Comparison of ENCODE assay signal across 8 mouse cellular contexts in genomic region chr10:71237516-71238239, GRCm38 (mm10). TPM values are rescaled to one million over a fixed set of nuclear protein-coding genes. Genes with fewer than 3 reads are reported as not detected.
DNase-seq lines count a peak whose midpoint lies in the region; ATAC-seq lines count a peak whose summit lies in the region.

No protein-coding gene starts in this region.

- peak overlapping the region; percentile 88 for H3K4me2 ChIP-seq in hindbrain, embryonic 16.5 days (ENCODE audit: low read length)

- H3K79me2 ChIP-seq in macrophage (ENCODE audit: inconsistent target), result peaks cover 27% of the 10 kb centered on the region

- peak; percentile 97 for DNase-seq in R1 (ENCODE audit: low read depth, low spot score)
- peak; percentile 96 to 98 for DNase-seq in cerebellum, postnatal 25 days
- DNase-seq in frontal cortex, postnatal 36 days (ENCODE audit: low spot score in 2 of 2), result peak; percentile 93 to 94
- peak; percentile 94 to 96 for DNase-seq in left cerebral cortex, adult 18-20 months (ENCODE audit: low spot score in 2 of 2)
- DNase-seq in right cerebral cortex, adult 18-20 months, result peak; percentile 96
- DNase-seq in urinary bladder, postnatal 10 days (ENCODE audit: low spot score), result peak; percentile 77

- H3K36me3 ChIP-seq in hindbrain, embryonic 16.5 days (ENCODE audit: control insufficient read depth, insufficient read depth, low read length), result peaks cover 18% of the 10 kb centered on the region
- H3K36me3 ChIP-seq in macrophage (ENCODE audit: inconsistent target), result peaks cover 23% of the 10 kb centered on the region

- H3K4me1 ChIP-seq in hindbrain, embryonic 16.5 days (ENCODE audit: control insufficient read depth, insufficient read depth, low read depth, low read length), result peaks cover 7% of the 10 kb centered on the region

- peak overlapping the region; percentile 84 for H3K9ac ChIP-seq in hindbrain, embryonic 16.5 days (ENCODE audit: low read depth, low read length)

- H3K9me3 ChIP-seq in hindbrain, embryonic 16.5 days (ENCODE audit: control insufficient read depth, low read length), result no peaks in the 10 kb centered on the region

- peak; percentile 99 for ATAC-seq in hindbrain, embryonic 16.5 days

- no peaks in the 10 kb centered on the region for H3K27me3 ChIP-seq in hindbrain, embryonic 16.5 days (replicated peaks; ENCODE audit: control insufficient read depth, insufficient read depth, low read length)

- H3K4me3 ChIP-seq in hindbrain, embryonic 16.5 days (ENCODE audit: low read length), result peak overlapping the region; percentile 96
- peak overlapping the region; percentile 66 for H3K4me3 ChIP-seq in macrophage (ENCODE audit: inconsistent target)

- WGBS in hindbrain, embryonic 16.5 days, result under 1% methylated on average over 63 of the region's 68 CpGs
- under 1% methylated on average over 68 of the region's 68 CpGs for WGBS in macrophage (ENCODE audit: missing documents)

- peak overlapping the region; percentile 75 for H3K27ac ChIP-seq in hindbrain, embryonic 16.5 days (ENCODE audit: low read depth, low read length)
- no peak overlapping the region for H3K27ac ChIP-seq in macrophage

RNA-seq across cellular contexts. Expression of gene Tfam, which starts 0.4 kb away (rescaled TPM):
- polyA plus RNA-seq in hindbrain, embryonic 16.5 days (2015; fragmentation: Nextera tagmentation; extraction: Ambion mirVana), result 41.4 and 50.6 TPM in 2 replicates
- total RNA-seq in left cerebral cortex, adult 18-20 months (2021), result 10 to 100 TPM; 39.5 to 45.9 TPM
- 10 to 100 TPM in 2 of 26 experiments, 1 to 10 TPM in 24; 1.4 to 11.6 (median 7.1) TPM for total RNA-seq in macrophage (2018; cell fraction: chromatin; rRNA removed)
- total RNA-seq in macrophage (2018; cell fraction: cytosol; rRNA removed), result 10 to 100 TPM in 22 of 26 experiments, 1 to 10 TPM in 4; 6.5 to 24.2 (median 14.6) TPM
- 10 to 100 TPM in 6 of 26 experiments, 1 to 10 TPM in 20; 1.8 to 17.5 (median 7.5) TPM for total RNA-seq in macrophage (2018; cell fraction: nucleus; rRNA removed)
- polyA plus RNA-seq in macrophage (2018), result 22.4 to 46.9 TPM (median 28.1 TPM) in 3 replicates

RNA-seq across cellular contexts. Expression of gene Ube2d1, which starts 47.4 kb away (rescaled TPM):
- polyA plus RNA-seq in hindbrain, embryonic 16.5 days (2015; fragmentation: Nextera tagmentation; extraction: Ambion mirVana), result 153 and 166 TPM in 2 replicates
- total RNA-seq in left cerebral cortex, adult 18-20 months (2021), result 10 to 100 TPM; 44.0 to 49.7 TPM
- 10 to 100 TPM in 23 of 26 experiments, 1 to 10 TPM in 3; 2.6 to 87.9 (median 22.5) TPM for total RNA-seq in macrophage (2018; cell fraction: chromatin; rRNA removed)
- total RNA-seq in macrophage (2018; cell fraction: cytosol; rRNA removed), result 10 to 100 TPM; 18.3 to 38.4 (median 24.8) TPM
- 10 to 100 TPM; 11.4 to 88.7 (median 31.4) TPM for total RNA-seq in macrophage (2018; cell fraction: nucleus; rRNA removed)
- 32.3 to 62.9 TPM (median 34.0 TPM) in 3 replicates for polyA plus RNA-seq in macrophage (2018)
